Mouse (Mus musculus): Measurements from ENCODE around the gene Lipm. TPM values are rescaled to one million over a fixed set of nuclear protein-coding genes. Genes with fewer than 3 reads are reported as not detected.

Gene Lipm
- total and polyA plus RNA-seq, 2 experiments from 2014 or later = not detected

DNA sequence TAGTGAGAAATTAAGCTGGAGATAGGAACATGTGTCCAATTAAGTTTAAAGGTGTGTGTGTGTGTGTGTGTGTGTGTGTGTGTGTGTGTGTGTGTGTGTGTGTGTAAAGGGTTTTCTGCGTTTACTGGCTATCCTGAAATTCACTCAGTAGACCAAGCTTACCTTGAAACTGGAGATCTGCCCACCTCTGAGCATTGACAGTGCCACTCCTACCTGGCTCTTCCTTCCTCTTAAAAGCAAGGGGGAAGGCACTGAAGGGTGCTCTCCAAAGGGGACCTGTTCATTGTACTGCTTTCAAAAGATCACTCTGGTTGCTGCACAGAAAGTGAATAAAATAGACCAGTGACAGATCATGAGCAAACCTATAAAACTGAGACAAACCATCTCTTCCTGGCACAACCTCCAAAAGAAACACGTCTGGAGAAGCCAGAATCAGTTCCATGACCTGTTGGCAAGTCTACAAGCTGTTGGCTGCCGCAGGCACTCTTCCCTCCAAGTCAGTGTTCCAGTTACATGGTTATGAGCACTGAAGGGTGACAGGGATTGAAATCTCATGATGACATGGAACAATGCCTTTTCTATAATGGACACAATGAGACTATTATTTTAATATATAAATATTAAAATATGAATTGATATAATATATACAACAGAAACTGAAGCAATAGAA lies 11.6 kb upstream of the Lipm start:
- Histone ChIP-seq H3K9me3 (ENCODE audit: low read length) (no peaks in the 10 kb centered on the region), H3K36me3 (ENCODE audit: insufficient read depth) (no peaks in the 10 kb centered on the region), H3K4me3 (ENCODE audit: low read depth, low read length) (no peak overlapping the region), H3K27ac (ENCODE audit: low read depth, low read length) (no peak overlapping the region), H3K9ac (no peak overlapping the region), H3K4me1 (ENCODE audit: insufficient read depth) (no peaks in the 10 kb centered on the region), H3K27me3 (ENCODE audit: insufficient read depth, low read length) (no peaks in the 10 kb centered on the region), H3K4me2 (ENCODE audit: low read depth) (no peak overlapping the region)
- ATAC-seq (no peak), DNase-seq (no peak)
- whole genome bisulfite sequencing = 70% methylated on average over 3 of the region's 3 CpGs
- TF ChIP-seq CTCF (IDR thresholded peaks at IDR 0.05; ENCODE audit: low read depth) = no peak

DNA sequence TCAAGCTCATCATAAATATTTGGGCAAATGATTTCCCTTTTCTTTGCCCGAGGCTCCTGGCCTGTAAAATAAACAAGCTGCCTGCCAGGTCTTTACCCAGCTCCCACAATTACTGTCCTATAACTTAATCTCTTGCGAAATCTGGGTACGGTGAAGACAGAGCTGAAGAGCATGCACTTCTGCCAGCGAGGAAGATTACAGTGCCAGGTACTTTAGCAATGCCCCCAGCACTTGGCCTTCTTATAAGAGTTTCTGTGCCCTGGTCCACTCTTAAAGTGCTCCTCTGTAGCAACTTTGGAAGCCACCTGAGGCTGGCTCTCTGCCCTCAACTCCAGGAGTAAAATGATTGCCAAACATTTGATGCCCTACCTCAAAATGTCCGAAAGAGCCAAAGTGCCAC lies 5.4 kb upstream of the Lipm start:
- no peaks in the 10 kb centered on the region for H3K27me3 ChIP-seq (ENCODE audit: insufficient read depth, low read length)
- H3K27ac ChIP-seq (ENCODE audit: low read depth, low read length) = no peak overlapping the region
- no peaks in the 10 kb centered on the region for H3K36me3 ChIP-seq (ENCODE audit: insufficient read depth)
- H3K9ac ChIP-seq = no peak overlapping the region
- no peak for DNase-seq
- no peak for ATAC-seq
- H3K4me1 ChIP-seq (ENCODE audit: insufficient read depth) = no peaks in the 10 kb centered on the region
- no peaks in the 10 kb centered on the region for H3K9me3 ChIP-seq (ENCODE audit: low read length)
- 80% methylated on average over 5 of the region's 5 CpGs for WGBS
- no peak overlapping the region for H3K4me2 ChIP-seq (ENCODE audit: low read depth)
- TF ChIP-seq CTCF (IDR thresholded peaks at IDR 0.05; ENCODE audit: low read depth) = no peak
- H3K4me3 ChIP-seq (ENCODE audit: low read depth, low read length) = no peak overlapping the region

DNA sequence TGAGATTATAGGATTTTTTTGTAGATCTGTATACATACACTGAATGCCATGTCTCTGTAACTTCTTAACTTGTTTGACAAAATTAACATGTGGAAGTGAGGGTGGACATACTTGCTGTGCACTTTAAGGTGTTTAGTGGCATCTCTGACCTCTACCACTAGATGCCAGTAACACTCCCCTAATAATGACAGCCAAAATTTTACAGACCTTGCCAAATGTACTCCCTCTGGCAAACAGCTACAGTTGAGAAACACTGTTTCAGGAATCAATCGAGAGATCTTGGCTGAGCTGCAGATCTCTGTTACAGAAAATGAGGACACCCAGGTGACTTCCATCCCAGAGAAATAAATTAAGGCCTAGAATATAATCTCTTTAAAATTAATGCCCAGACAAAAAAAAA lies 4.5 kb upstream of the Lipm start:
- 55% methylated on average over 1 of the region's 1 CpGs for WGBS
- ATAC-seq = no peak
- Histone ChIP-seq H3K4me2 (ENCODE audit: low read depth) (no peak overlapping the region), H3K27ac (ENCODE audit: low read depth, low read length) (no peak overlapping the region), H3K4me3 (ENCODE audit: low read depth, low read length) (no peak overlapping the region), H3K4me1 (ENCODE audit: insufficient read depth) (no peaks in the 10 kb centered on the region), H3K36me3 (ENCODE audit: insufficient read depth) (no peaks in the 10 kb centered on the region), H3K27me3 (ENCODE audit: insufficient read depth, low read length) (no peaks in the 10 kb centered on the region), H3K9ac (no peak overlapping the region), H3K9me3 (ENCODE audit: low read length) (no peaks in the 10 kb centered on the region)
- no peak for DNase-seq
- TF ChIP-seq CTCF (IDR thresholded peaks at IDR 0.05; ENCODE audit: low read depth) = no peak

DNA sequence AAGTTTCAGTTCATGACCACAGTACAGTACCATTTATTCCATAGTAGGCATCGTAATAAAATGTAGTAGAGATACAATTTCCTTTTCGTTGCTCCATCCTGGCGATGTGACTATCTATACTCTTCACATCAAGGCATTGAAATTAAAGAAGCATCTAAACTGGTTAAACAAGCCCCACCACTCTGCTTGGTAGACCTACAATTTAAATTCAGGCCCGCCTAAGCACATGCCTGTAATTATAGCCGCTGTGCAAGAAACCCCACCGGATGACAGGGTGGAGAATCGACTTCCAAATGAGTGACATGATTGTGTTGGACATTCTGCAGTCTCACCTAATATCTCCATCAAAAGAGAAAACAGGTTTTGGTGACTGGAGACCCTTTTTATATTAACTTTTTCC lies 1.2 kb downstream of the Lipm start:
- no peaks in the 10 kb centered on the region for H3K27me3 ChIP-seq (ENCODE audit: insufficient read depth, low read length)
- no peak for ATAC-seq
- no peak overlapping the region for H3K4me3 ChIP-seq (ENCODE audit: low read depth, low read length)
- no peaks in the 10 kb centered on the region for H3K36me3 ChIP-seq (ENCODE audit: insufficient read depth)
- H3K27ac ChIP-seq (ENCODE audit: low read depth, low read length) = no peak overlapping the region
- H3K4me1 ChIP-seq (ENCODE audit: insufficient read depth) = no peaks in the 10 kb centered on the region
- no peak for DNase-seq
- no peak overlapping the region for H3K4me2 ChIP-seq (ENCODE audit: low read depth)
- 86% methylated on average over 7 of the region's 7 CpGs for WGBS
- no peak overlapping the region for H3K9ac ChIP-seq
- no peak for TF ChIP-seq CTCF (IDR thresholded peaks at IDR 0.05; ENCODE audit: low read depth)
- H3K9me3 ChIP-seq (ENCODE audit: low read length) = no peaks in the 10 kb centered on the region

DNA sequence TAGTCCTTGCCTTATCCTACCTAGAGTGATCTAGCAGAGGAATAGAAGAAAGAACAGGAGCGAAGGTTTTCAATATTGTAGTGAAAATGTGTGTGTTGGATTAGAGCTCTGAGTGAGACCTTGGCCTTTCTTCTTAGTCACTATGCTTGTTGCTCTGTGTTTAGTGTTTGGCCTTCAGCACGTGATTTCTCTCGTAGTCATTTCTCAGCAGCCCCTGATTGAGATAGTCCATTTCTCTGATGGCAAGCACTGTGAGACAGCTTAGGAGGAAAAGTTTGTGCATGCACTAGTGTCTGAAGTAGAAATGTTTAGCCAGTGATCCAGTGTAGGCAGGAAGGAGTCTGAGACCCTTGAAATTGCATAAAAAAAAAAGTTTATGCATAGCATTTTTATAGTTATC lies 4.1 kb downstream of the Lipm start:
- Histone ChIP-seq H3K4me2 (ENCODE audit: low read depth) (no peak overlapping the region), H3K9ac (no peak overlapping the region), H3K4me3 (ENCODE audit: low read depth, low read length) (no peak overlapping the region), H3K36me3 (ENCODE audit: insufficient read depth) (no peaks in the 10 kb centered on the region), H3K4me1 (ENCODE audit: insufficient read depth) (no peaks in the 10 kb centered on the region), H3K27me3 (ENCODE audit: insufficient read depth, low read length) (no peaks in the 10 kb centered on the region), H3K27ac (ENCODE audit: low read depth, low read length) (no peak overlapping the region), H3K9me3 (ENCODE audit: low read length) (no peaks in the 10 kb centered on the region)
- ATAC-seq (no peak), DNase-seq (no peak)
- TF ChIP-seq CTCF (IDR thresholded peaks at IDR 0.05; ENCODE audit: low read depth) = no peak
- WGBS = 96% methylated on average over 3 of the region's 3 CpGs

DNA sequence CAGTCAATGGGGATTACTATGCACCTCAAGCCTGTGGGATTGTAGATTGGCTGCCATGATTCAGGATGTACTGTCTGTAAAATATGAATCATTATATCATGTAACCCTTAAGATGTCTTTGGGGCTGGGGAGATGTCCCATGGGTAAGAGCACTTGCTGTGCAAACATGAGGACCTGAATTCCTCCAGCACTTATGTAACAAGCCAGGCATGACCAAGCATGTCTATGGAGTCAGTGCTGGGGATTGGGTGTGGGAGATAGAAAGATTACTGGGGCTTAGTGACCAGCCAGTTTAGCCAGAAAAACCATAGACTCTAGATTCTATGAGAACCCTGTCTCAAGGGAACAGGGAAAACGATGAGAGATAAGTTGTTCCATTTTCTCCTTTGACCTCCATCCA lies 18.4 kb downstream of the Lipm start:
- no peaks in the 10 kb centered on the region for H3K27me3 ChIP-seq (ENCODE audit: insufficient read depth, low read length)
- DNase-seq (no peak), ATAC-seq (no peak)
- 94% methylated on average over 1 of the region's 1 CpGs for WGBS
- TF ChIP-seq CTCF (IDR thresholded peaks at IDR 0.05; ENCODE audit: low read depth) = no peak
- H3K4me1 ChIP-seq (ENCODE audit: insufficient read depth) = no peaks in the 10 kb centered on the region
- H3K9me3 ChIP-seq (ENCODE audit: low read length) = no peaks in the 10 kb centered on the region
- H3K4me3 ChIP-seq (ENCODE audit: low read depth, low read length) = no peak overlapping the region
- H3K4me2 ChIP-seq (ENCODE audit: low read depth) = no peak overlapping the region
- H3K27ac ChIP-seq (ENCODE audit: low read depth, low read length) = no peak overlapping the region
- H3K9ac ChIP-seq = no peak overlapping the region
- H3K36me3 ChIP-seq (ENCODE audit: insufficient read depth) = no peaks in the 10 kb centered on the region

DNA sequence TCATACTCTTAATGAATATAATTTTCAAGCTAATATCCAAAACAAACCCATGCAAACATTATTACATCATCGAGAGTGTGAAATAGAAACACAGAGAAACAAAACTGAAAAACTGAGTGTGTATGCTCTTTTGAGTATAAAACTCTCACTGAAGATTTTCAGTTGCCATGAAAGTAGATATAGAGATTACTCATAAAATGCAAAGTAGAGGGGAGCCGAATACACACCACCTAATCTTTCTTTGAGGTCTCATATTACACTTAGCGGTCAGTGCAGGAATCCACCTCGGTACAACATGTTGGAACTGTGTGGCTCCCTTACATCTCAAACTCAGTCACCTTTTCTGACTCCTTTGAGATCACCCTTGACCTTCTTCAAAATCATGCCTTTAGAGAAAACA lies 18.9 kb downstream of the Lipm start:
- ATAC-seq (no peak), DNase-seq (no peak)
- 85% methylated on average over 4 of the region's 4 CpGs for WGBS
- no peaks in the 10 kb centered on the region for H3K27me3 ChIP-seq (ENCODE audit: insufficient read depth, low read length)
- H3K9me3 ChIP-seq (ENCODE audit: low read length) = no peaks in the 10 kb centered on the region
- H3K4me2 ChIP-seq (ENCODE audit: low read depth) = no peak overlapping the region
- no peak overlapping the region for H3K27ac ChIP-seq (ENCODE audit: low read depth, low read length)
- H3K4me3 ChIP-seq (ENCODE audit: low read depth, low read length) = no peak overlapping the region
- no peaks in the 10 kb centered on the region for H3K36me3 ChIP-seq (ENCODE audit: insufficient read depth)
- H3K4me1 ChIP-seq (ENCODE audit: insufficient read depth) = no peaks in the 10 kb centered on the region
- no peak for TF ChIP-seq CTCF (IDR thresholded peaks at IDR 0.05; ENCODE audit: low read depth)
- H3K9ac ChIP-seq = no peak overlapping the region

Measured in forebrain, postnatal 0 days (tissue).